Mouse (Mus musculus) T-cell, adult 2 months (primary cell): ENCODE results near the gene Nsmce1.
"Not testable (repeated sequence)": the region's sequence is repeated elsewhere in the genome, so short reads cannot be mapped to it uniquely, and the experiment has no call there.

Source experiments
- DNase-seq: peaks from one replicate; pipeline ENCODE4 v3.0.0; 2022; ENCODE audit warnings: low spot score

Gene Nsmce1

GRCm38 (mm10) chr7:125434666-125435290 is 56.6 kb downstream of the Nsmce1 start:
- no peak for DNase-seq

- no peak for DNase-seq
These were observed 57.5 kb downstream of the Nsmce1 start for GRCm38 (mm10) chr7:125433874-125434273.

GRCm38 (mm10) chr7:125430170-125430842 is 61.1 kb downstream of the Nsmce1 start:
- DNase-seq, result no peak

GRCm38 (mm10) chr7:125428816-125429500 is 62.4 kb downstream of the Nsmce1 start:
- not testable (repeated sequence) for DNase-seq

- no peak for DNase-seq
These were observed 63.0 kb downstream of the Nsmce1 start for GRCm38 (mm10) chr7:125428381-125428780.

GRCm38 (mm10) chr7:125427492-125428090 is 63.8 kb downstream of the Nsmce1 start:
- no peak for DNase-seq

- peak; percentile 19 for DNase-seq
These were observed 68.3 kb downstream of the Nsmce1 start for GRCm38 (mm10) chr7:125423056-125423455.

GRCm38 (mm10) chr7:125421911-125422310 is 69.5 kb downstream of the Nsmce1 start:
- no peak for DNase-seq

- DNase-seq, result peak; percentile 63
These were observed 71.2 kb downstream of the Nsmce1 start for GRCm38 (mm10) chr7:125420190-125420589.

GRCm38 (mm10) chr7:125418413-125418812 is 73.0 kb downstream of the Nsmce1 start:
- no peak for DNase-seq
